Mouse (Mus musculus) ES-E14 (cell line): ENCODE results near the gene Ippk.

ENCODE experiments used
- CHD2 ChIP-seq: IDR thresholded peaks from 2 replicates; pipeline ENCODE4 v1.6.1; 2014; ENCODE audit warnings: mild to moderate bottlenecking, low read depth, low read length, inconsistent platforms
- MAFK ChIP-seq: IDR thresholded peaks from 2 replicates; pipeline ENCODE4 v1.6.1; 2014; ENCODE audit warnings: mild to moderate bottlenecking, low read depth, low read length, inconsistent platforms; ENCODE audit not compliant: insufficient read depth
- ZC3H11A ChIP-seq: IDR thresholded peaks from 2 replicates; pipeline ENCODE4 v1.6.1; 2012; ENCODE audit warnings: low read depth, mild to moderate bottlenecking, inconsistent platforms, low read length, borderline replicate concordance
- ZNF384 ChIP-seq: IDR thresholded peaks from 2 replicates; pipeline ENCODE4 v1.6.1; 2012; ENCODE audit warnings: low read depth, low read length, inconsistent platforms

- TF ChIP-seq ZNF384 (no peak), MAFK (no peak), ZC3H11A (no peak), CHD2 (no peak)
These were observed 58.4 kb downstream of the Ippk start for GRCm38 (mm10) chr13:49479399-49479798.
